Mouse (Mus musculus) thymus, adult 2 months (tissue): ENCODE results near the gene Clec2d. TPM values are rescaled to one million over a fixed set of nuclear protein-coding genes. Genes with fewer than 3 reads are reported as not detected.
A peak's percentile ranks its signal among the peaks of the same experiment; 100 is the strongest.
"Not testable (repeated sequence)": the region's sequence is repeated elsewhere in the genome, so short reads cannot be mapped to it uniquely, and the experiment has no call there.

Source experiments
- DNase-seq: peaks from one replicate; pipeline ENCODE4 v3.0.0; 2021
- H3K27ac ChIP-seq: fragments of 200-500 bp; 2 replicates; pipeline ENCODE4 v1.5.1; 2012; ENCODE audit warnings: low read length, control low read depth; ENCODE audit not compliant: control insufficient read depth, insufficient read depth
- H3K27me3 ChIP-seq: fragments of 200-500 bp; 2 replicates; pipeline ENCODE4 v1.6.1; 2012; ENCODE audit warnings: mild to moderate bottlenecking, low read length, moderate library complexity, mixed read lengths; ENCODE audit not compliant: control insufficient read depth, insufficient read depth
- H3K36me3 ChIP-seq: fragments of 200-500 bp; 2 replicates; pipeline ENCODE4 v1.6.1; 2012; ENCODE audit warnings: mild to moderate bottlenecking, low read length, moderate library complexity; ENCODE audit not compliant: control insufficient read depth, insufficient read depth
- H3K4me1 ChIP-seq: fragments of 200-500 bp; replicated peaks from 2 replicates; pipeline ENCODE4 v1.6.1; 2012; ENCODE audit warnings: low read length; ENCODE audit not compliant: control insufficient read depth, insufficient read depth
- H3K4me3 ChIP-seq: fragments of 200-500 bp; 2 replicates; pipeline ENCODE4 v1.5.1; 2012; ENCODE audit warnings: mild to moderate bottlenecking, low read length, control low read depth, moderate library complexity; ENCODE audit not compliant: control insufficient read depth, insufficient read depth
- CTCF ChIP-seq: fragments of 200-500 bp; IDR thresholded peaks from 2 replicates; pipeline ENCODE4 v1.5.1; 2012; ENCODE audit warnings: mild to moderate bottlenecking, control low read depth, low read length, moderate library complexity, borderline replicate concordance; ENCODE audit not compliant: control insufficient read depth, poor library complexity, insufficient read depth; ENCODE audit errors: extremely low read depth
- POLR2A ChIP-seq: fragments of 200-500 bp; IDR thresholded peaks from 2 replicates; pipeline ENCODE4 v1.6.1; 2012; ENCODE audit warnings: mild to moderate bottlenecking, low read length, control low read depth, moderate library complexity; ENCODE audit not compliant: control insufficient read depth, poor library complexity, insufficient read depth; ENCODE audit errors: extremely low read depth
- WGBS: fragments of 180-500 bp; shearing (Covaris S2); methylation state at CpG from one replicate; pipeline ENCODE4 v1.1.7; 2018; 5-methylcytosine and 5-hydroxymethylcytosine counted together
- polyA plus RNA-seq: library from polyadenylated mRNA; depleted of rRNA; stranded (reverse); fragments of >200 nt; gene quantifications from 2 replicates; pipeline ENCODE4 v1.2.3, GENCODE M21; 2012

Gene Clec2d
- polyA plus RNA-seq, 1 experiment: 91.5 TPM

- Histone ChIP-seq H3K4me1 (peaks cover 5% of the 10 kb centered on the region; the same call in 1 of the 2 replicates), H3K36me3 (peaks cover 46% of the 10 kb centered on the region), H3K27ac (peak overlapping the region; percentile 41; the same call in 1 of the 2 replicates), H3K27me3 (no peaks in the 10 kb centered on the region), H3K4me3 (no peak overlapping the region)
- WGBS: 90% methylated on average over 5 of the region's 5 CpGs
- no peak for DNase-seq
- TF ChIP-seq POLR2A: no peak
- no peak for TF ChIP-seq CTCF
Measured at GRCm38 (mm10) chr6:129186457-129187199, 6.2 kb downstream of the Clec2d start.

DNA sequence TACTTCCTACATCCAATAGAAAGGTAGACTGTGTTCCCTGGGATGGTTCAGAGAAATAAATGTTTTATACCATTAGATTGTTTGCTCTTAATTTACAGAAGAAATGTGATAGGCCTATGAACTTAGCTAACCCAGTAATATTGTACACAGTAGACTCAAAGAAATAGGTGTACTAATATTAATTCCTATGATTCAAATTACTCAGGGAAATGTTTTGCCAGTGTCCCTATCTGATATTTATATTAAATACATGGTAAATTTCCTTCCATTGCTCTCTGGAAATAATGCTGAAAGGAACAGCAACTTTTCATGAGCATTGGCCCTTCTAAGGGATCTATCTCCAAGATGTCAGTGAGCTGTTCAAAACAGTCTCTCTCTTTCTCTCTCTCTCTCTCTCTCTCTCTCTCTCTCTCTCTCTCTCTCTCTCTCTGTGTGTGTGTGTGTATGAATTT lies 6.8 kb downstream of the Clec2d start:
- TF ChIP-seq POLR2A (no peak), CTCF (no peak)
- H3K4me1 ChIP-seq: peaks cover 5% of the 10 kb centered on the region; the same call in 1 of the 2 replicates
- DNase-seq: no peak
- no peak overlapping the region for H3K4me3 ChIP-seq
- H3K27ac ChIP-seq: no peak overlapping the region
- peaks cover 46% of the 10 kb centered on the region for H3K36me3 ChIP-seq
- no peaks in the 10 kb centered on the region for H3K27me3 ChIP-seq

DNA sequence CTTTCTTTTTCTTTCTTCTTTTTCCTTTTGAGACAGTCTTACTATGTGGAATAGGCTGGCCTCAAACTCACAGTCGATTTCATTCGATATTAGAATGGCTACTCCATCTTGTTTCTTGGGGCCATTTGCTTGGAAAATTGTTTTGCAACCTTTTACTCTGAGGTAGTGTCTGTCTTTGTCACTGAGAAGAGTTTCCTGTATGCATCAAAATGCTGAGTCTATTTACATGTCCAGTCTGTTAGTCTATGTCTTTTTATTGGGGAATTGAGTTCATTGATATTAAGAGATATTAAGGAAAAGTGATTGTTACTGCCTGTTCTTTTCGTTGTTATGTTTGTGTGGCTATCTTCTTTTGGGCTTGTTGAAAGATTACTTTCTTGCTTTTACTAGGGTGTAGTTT lies 7.4 kb downstream of the Clec2d start:
- H3K4me3 ChIP-seq, H3K27me3 ChIP-seq, H3K27ac ChIP-seq, DNase-seq, H3K4me1 ChIP-seq: not testable (repeated sequence)
- 92% methylated on average over 3 of the region's 3 CpGs for WGBS
- peaks cover 43% of the 10 kb centered on the region for H3K36me3 ChIP-seq

GRCm38 (mm10) chr6:129193431-129193830 lies 13.0 kb downstream of the Clec2d start:
- no peak for DNase-seq
- Histone ChIP-seq H3K4me1 (no peaks in the 10 kb centered on the region; the same call in 1 of the 2 replicates), H3K27me3 (no peaks in the 10 kb centered on the region), H3K27ac (peak overlapping the region; percentile 47; the same call in 1 of the 2 replicates), H3K4me3 (no peak overlapping the region), H3K36me3 (no peaks in the 10 kb centered on the region)
- WGBS: 22% methylated on average over 2 of the region's 2 CpGs
- TF ChIP-seq CTCF (no peak), POLR2A (no peak)

DNA sequence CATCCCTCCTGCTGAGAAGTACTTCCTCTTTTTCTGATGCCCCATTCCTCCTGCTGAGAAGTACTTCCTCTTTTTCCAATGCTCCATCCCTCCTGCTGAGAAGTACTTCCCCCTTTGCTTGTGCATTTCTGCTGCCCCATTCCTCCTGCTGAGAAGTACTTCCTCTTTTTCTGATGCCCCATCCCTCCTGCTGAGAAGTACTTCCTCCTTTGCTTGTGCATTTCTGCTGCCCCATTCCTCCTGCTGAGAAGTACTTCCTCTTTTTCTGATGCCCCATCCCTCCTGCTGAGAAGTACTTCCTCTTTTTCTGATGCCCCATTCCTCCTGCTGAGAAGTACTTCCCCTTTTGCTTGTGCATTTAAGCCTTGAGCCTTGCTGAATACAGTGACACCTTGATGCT lies 19.7 kb downstream of the Clec2d start:
- not testable (repeated sequence) for H3K4me1 ChIP-seq, H3K27me3 ChIP-seq, H3K27ac ChIP-seq, H3K4me3 ChIP-seq, H3K36me3 ChIP-seq, DNase-seq

GRCm38 (mm10) chr6:129202306-129202705 lies 21.9 kb downstream of the Clec2d start:
- no peak overlapping the region for H3K27ac ChIP-seq
- no peaks in the 10 kb centered on the region for H3K4me1 ChIP-seq
- DNase-seq: no peak
- H3K27me3 ChIP-seq: no peaks in the 10 kb centered on the region
- TF ChIP-seq CTCF (no peak), POLR2A (no peak)
- no peaks in the 10 kb centered on the region for H3K36me3 ChIP-seq
- 93% methylated on average over 1 of the region's 1 CpGs for WGBS
- no peak overlapping the region for H3K4me3 ChIP-seq

- H3K27me3 ChIP-seq: no peaks in the 10 kb centered on the region
Measured at GRCm38 (mm10) chr6:129204342-129204741, 23.9 kb downstream of the Clec2d start.

More at GRCm38 (mm10) chr6:129204342-129204741, 23.9 kb downstream of the Clec2d start:
- H3K4me1 ChIP-seq: no peaks in the 10 kb centered on the region
- DNase-seq: no peak
- H3K36me3 ChIP-seq: no peaks in the 10 kb centered on the region
- no peak overlapping the region for H3K4me3 ChIP-seq
- TF ChIP-seq POLR2A (no peak), CTCF (no peak)
- 86% methylated on average over 1 of the region's 1 CpGs for WGBS
- no peak overlapping the region for H3K27ac ChIP-seq
